Mouse (Mus musculus) erythroblast, embryonic 14.5 days (primary cell): Measurements from ENCODE around the gene Zfp280c. TPM values are rescaled to one million over a fixed set of nuclear protein-coding genes. Genes with fewer than 3 reads are reported as not detected.

Experiments used
- H3K27me3 ChIP-seq: 2 replicates; pipeline ENCODE4 v1.6.1; 2012; ENCODE audit warnings: inconsistent platforms; ENCODE audit not compliant: control insufficient read depth
- H3K36me3 ChIP-seq: 2 replicates; pipeline ENCODE4 v1.6.1; 2012; ENCODE audit warnings: mild to moderate bottlenecking, inconsistent platforms; ENCODE audit not compliant: control insufficient read depth
- H3K4me1 ChIP-seq: 2 replicates; pipeline ENCODE4 v1.6.1; 2012; ENCODE audit warnings: inconsistent platforms; ENCODE audit not compliant: control insufficient read depth
- H3K4me3 ChIP-seq: replicated peaks from 2 replicates; pipeline ENCODE3; 2012; ENCODE audit warnings: moderate library complexity, mild to moderate bottlenecking, inconsistent platforms
- H3K9me3 ChIP-seq: 2 replicates; pipeline ENCODE4 v1.6.1; 2012; ENCODE audit warnings: low read length, inconsistent platforms, mixed read lengths; ENCODE audit not compliant: control insufficient read depth
- GATA1 ChIP-seq: IDR thresholded peaks from 2 replicates; pipeline ENCODE4 v1.6.1; 2012; ENCODE audit warnings: low read length, inconsistent platforms, mixed read lengths
- TAL1 ChIP-seq: IDR thresholded peaks from 3 replicates; pipeline ENCODE4 v1.6.1; 2012; ENCODE audit warnings: low read length, inconsistent platforms, mixed read lengths
- polyA plus RNA-seq: library from polyadenylated mRNA; stranded (reverse); fragments of >175 nt; gene quantifications from 2 replicates; pipeline ENCODE4 v1.2.3, GENCODE M21; 2012

Zfp280c gene
- polyA plus RNA-seq = not detected in 2 replicates

- TF ChIP-seq TAL1 (no peak), GATA1 (no peak)
Observed at GRCm38 (mm10) chrX:48594099-48594760, at the start of gene Zfp280c. Gene Zfp280c (minus strand): TSS chrX:48594504.

GRCm38 (mm10) chrX:48637032-48637431, 42.7 kb upstream of the Zfp280c start:
- Histone ChIP-seq H3K36me3 (no peaks in the 10 kb centered on the region), H3K4me1 (no peaks in the 10 kb centered on the region), H3K27me3 (no peaks in the 10 kb centered on the region), H3K9me3 (no peaks in the 10 kb centered on the region), H3K4me3 (no peak overlapping the region)
- TF ChIP-seq TAL1 (no peak), GATA1 (no peak)

More at GRCm38 (mm10) chrX:48594099-48594760, at the start of gene Zfp280c:
- Histone ChIP-seq H3K36me3 (peaks cover 9% of the 10 kb centered on the region), H3K4me1 (peaks cover 7% of the 10 kb centered on the region), H3K9me3 (peaks cover 3% of the 10 kb centered on the region; the same call in 1 of the 2 replicates), H3K4me3 (peak within 1 kb of the TSS; percentile 81), H3K27me3 (no peaks in the 10 kb centered on the region)

GRCm38 (mm10) chrX:48624054-48624420, 29.7 kb upstream of the Zfp280c start:
- peaks cover 3% of the 10 kb centered on the region; the same call in 1 of the 2 replicates for H3K9me3 ChIP-seq
- H3K27me3 ChIP-seq = no peaks in the 10 kb centered on the region
- peak overlapping the region; percentile 85 for H3K4me3 ChIP-seq
- peaks cover 13% of the 10 kb centered on the region for H3K4me1 ChIP-seq
- no peaks in the 10 kb centered on the region for H3K36me3 ChIP-seq
- TF ChIP-seq GATA1 (no peak), TAL1 (no peak)

GRCm38 (mm10) chrX:48623379-48624053, 29.2 kb upstream of the Zfp280c start, which contains the start of gene Slc25a14:
Gene Slc25a14 (plus strand): TSS chrX:48623413.
- H3K9me3 ChIP-seq = peaks cover 3% of the 10 kb centered on the region; the same call in 1 of the 2 replicates
- no peak for TF ChIP-seq TAL1
- no peak for TF ChIP-seq GATA1
- H3K36me3 ChIP-seq = no peaks in the 10 kb centered on the region
- H3K4me1 ChIP-seq = peaks cover 13% of the 10 kb centered on the region
- no peaks in the 10 kb centered on the region for H3K27me3 ChIP-seq
- peak within 1 kb of the TSS; percentile 85 for H3K4me3 ChIP-seq

- Histone ChIP-seq H3K4me3 (peak overlapping the region; percentile 85), H3K9me3 (peaks cover 3% of the 10 kb centered on the region; the same call in 1 of the 2 replicates)
- no peak for TF ChIP-seq GATA1
- no peak for TF ChIP-seq TAL1
Observed at GRCm38 (mm10) chrX:48623049-48623378, 28.7 kb upstream of the Zfp280c start.

GRCm38 (mm10) chrX:48604872-48605271, 10.6 kb upstream of the Zfp280c start:
- peaks cover 3% of the 10 kb centered on the region for H3K27me3 ChIP-seq
- H3K9me3 ChIP-seq = no peaks in the 10 kb centered on the region
- TF ChIP-seq GATA1 = no peak
- TF ChIP-seq TAL1 = no peak
- no peak overlapping the region for H3K4me3 ChIP-seq
- no peaks in the 10 kb centered on the region for H3K36me3 ChIP-seq
- H3K4me1 ChIP-seq = no peaks in the 10 kb centered on the region

More at GRCm38 (mm10) chrX:48623049-48623378, 28.7 kb upstream of the Zfp280c start:
- Histone ChIP-seq H3K4me1 (peaks cover 13% of the 10 kb centered on the region), H3K36me3 (no peaks in the 10 kb centered on the region), H3K27me3 (no peaks in the 10 kb centered on the region)

- Histone ChIP-seq H3K36me3 (no peaks in the 10 kb centered on the region), H3K4me3 (no peak overlapping the region), H3K9me3 (peaks cover 3% of the 10 kb centered on the region; the same call in 1 of the 2 replicates), H3K27me3 (no peaks in the 10 kb centered on the region), H3K4me1 (peaks cover 7% of the 10 kb centered on the region)
- no peak for TF ChIP-seq GATA1
- no peak for TF ChIP-seq TAL1
Observed at GRCm38 (mm10) chrX:48596906-48597305, 2.6 kb upstream of the Zfp280c start.

- H3K4me1 ChIP-seq = peaks cover 7% of the 10 kb centered on the region
- H3K27me3 ChIP-seq = no peaks in the 10 kb centered on the region
- H3K4me3 ChIP-seq = no peak overlapping the region
- H3K9me3 ChIP-seq = peaks cover 3% of the 10 kb centered on the region; the same call in 1 of the 2 replicates
- no peaks in the 10 kb centered on the region for H3K36me3 ChIP-seq
- TF ChIP-seq TAL1 = no peak
Observed at GRCm38 (mm10) chrX:48596053-48596452, 1.7 kb upstream of the Zfp280c start.

- Histone ChIP-seq H3K4me3 (peak overlapping the region; percentile 81), H3K9me3 (peaks cover 3% of the 10 kb centered on the region; the same call in 1 of the 2 replicates)
Observed at GRCm38 (mm10) chrX:48593721-48594098, 594 bp downstream of the Zfp280c start.

More at GRCm38 (mm10) chrX:48593721-48594098, 594 bp downstream of the Zfp280c start:
- Histone ChIP-seq H3K36me3 (peaks cover 9% of the 10 kb centered on the region), H3K27me3 (no peaks in the 10 kb centered on the region), H3K4me1 (peaks cover 7% of the 10 kb centered on the region)
- TF ChIP-seq GATA1 = no peak
